Mouse (Mus musculus) intestine, embryonic 16.5 days (tissue): ENCODE data around the gene Gm20388. TPM values are rescaled to one million over a fixed set of nuclear protein-coding genes. Genes with fewer than 3 reads are reported as not detected.

Experiments used
- ATAC-seq: fragments of 200-750 bp; cut with Nextera tagmentation; 2 replicates; pipeline ENCODE4 v1.8.0; 2017; ENCODE audit warnings: moderate TSS enrichment, moderate library complexity
- H3K27ac ChIP-seq: fragments of 300-500 bp; sonication (generic); 2 replicates; pipeline ENCODE4 v1.5.1; 2014; ENCODE audit warnings: mild to moderate bottlenecking, low read length
- H3K27me3 ChIP-seq: fragments of 300-500 bp; sonication (generic); replicated peaks from 2 replicates; pipeline ENCODE4 v1.6.1; 2014; ENCODE audit warnings: low read length, control low read depth, mixed read lengths; ENCODE audit not compliant: control insufficient read depth, insufficient read depth
- H3K36me3 ChIP-seq: fragments of 300-500 bp; sonication (generic); 2 replicates; pipeline ENCODE4 v1.6.1; 2014; ENCODE audit warnings: low read length, control low read depth; ENCODE audit not compliant: control insufficient read depth, insufficient read depth
- H3K4me1 ChIP-seq: fragments of 300-500 bp; sonication (generic); 2 replicates; pipeline ENCODE4 v1.6.1; 2014; ENCODE audit warnings: low read length, control low read depth, mixed read lengths; ENCODE audit not compliant: control insufficient read depth, insufficient read depth
- H3K4me2 ChIP-seq: fragments of 300-500 bp; sonication (generic); 2 replicates; pipeline ENCODE4 v1.6.1; 2014; ENCODE audit warnings: low read depth, low read length, control low read depth
- H3K4me3 ChIP-seq: fragments of 300-500 bp; sonication (generic); 2 replicates; pipeline ENCODE4 v1.5.1; 2014; ENCODE audit warnings: mild to moderate bottlenecking, low read length
- H3K9ac ChIP-seq: fragments of 300-500 bp; sonication (generic); 2 replicates; pipeline ENCODE4 v1.6.1; 2014; ENCODE audit warnings: low read depth, low read length
- H3K9me3 ChIP-seq: fragments of 300-500 bp; sonication (generic); 2 replicates; pipeline ENCODE4 v1.6.1; 2016; ENCODE audit warnings: low read length, control low read depth; ENCODE audit not compliant: control insufficient read depth
- WGBS: fragments of 180-500 bp; shearing (Covaris S2); extraction: QIAGEN DNeasy Blood & Tissue Kit; methylation state at CpG from one replicate; pipeline ENCODE4 v1.1.7; 2014; 5-methylcytosine and 5-hydroxymethylcytosine counted together
- polyA plus RNA-seq: library from polyadenylated mRNA; unstranded; fragments of >200 nt; fragmentation: Nextera tagmentation; extraction: Ambion mirVana; gene quantifications from 2 replicates; pipeline ENCODE4 v1.2.1, GENCODE M21; 2015

The Gm20388 gene
- polyA plus RNA-seq, 1 experiment from 2014 or later = 5.8 TPM

DNA sequence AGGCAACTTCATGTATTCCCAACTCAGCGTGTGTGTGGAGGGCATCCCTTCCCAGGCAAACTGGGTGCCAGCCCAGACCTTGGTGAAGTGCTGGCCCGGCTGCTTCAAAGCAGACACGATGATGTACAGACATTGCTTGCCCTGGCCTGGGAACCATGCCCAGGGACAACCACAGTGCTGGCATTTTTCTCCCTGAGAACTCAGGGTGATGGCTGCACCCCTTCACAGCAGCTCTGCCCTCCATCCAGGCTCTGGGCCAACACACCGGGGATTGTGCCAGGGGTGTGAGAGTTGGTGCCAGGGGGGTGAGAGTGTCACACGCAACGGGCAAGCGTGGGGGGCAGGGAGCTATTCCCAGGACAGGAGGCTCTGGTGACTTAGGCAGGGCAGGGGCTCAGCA is 734.0 kb downstream of the Gm20388 start:
- H3K27ac ChIP-seq = no peak overlapping the region

GRCm38 (mm10) chr8:120647532-120647931 is 736.9 kb downstream of the Gm20388 start, which contains the start of gene 1190005I06Rik:
Gene 1190005I06Rik (minus strand): TSS chr8:120647632.
- H3K4me2 ChIP-seq = no peak within 1 kb of the TSS
- 58% methylated on average over 7 of the region's 7 CpGs for WGBS
- no peaks in the 10 kb centered on the region for H3K4me1 ChIP-seq
- no peak within 1 kb of the TSS for H3K27ac ChIP-seq
- no peaks in the 10 kb centered on the region for H3K27me3 ChIP-seq
- no peak within 1 kb of the TSS for H3K9ac ChIP-seq
- ATAC-seq = no peak
- no peak within 1 kb of the TSS for H3K4me3 ChIP-seq
- H3K36me3 ChIP-seq = no peaks in the 10 kb centered on the region
- no peaks in the 10 kb centered on the region for H3K9me3 ChIP-seq

More for the DNA sequence above, 734.0 kb downstream of the Gm20388 start:
- Histone ChIP-seq H3K4me2 (no peak overlapping the region), H3K27me3 (no peaks in the 10 kb centered on the region), H3K9ac (no peak overlapping the region), H3K9me3 (no peaks in the 10 kb centered on the region), H3K4me3 (no peak overlapping the region), H3K36me3 (no peaks in the 10 kb centered on the region), H3K4me1 (no peaks in the 10 kb centered on the region)
- 71% methylated on average over 7 of the region's 7 CpGs for WGBS
- ATAC-seq = peak; percentile 22; the same call in 1 of the 2 replicates

GRCm38 (mm10) chr8:120656322-120657052 is 745.8 kb downstream of the Gm20388 start:
- H3K4me3 ChIP-seq = no peak overlapping the region
- no peaks in the 10 kb centered on the region for H3K9me3 ChIP-seq
- no peaks in the 10 kb centered on the region for H3K27me3 ChIP-seq
- H3K4me1 ChIP-seq = peaks cover 5% of the 10 kb centered on the region; the same call in 1 of the 2 replicates
- H3K9ac ChIP-seq = no peak overlapping the region
- WGBS = 77% methylated on average over 7 of the region's 7 CpGs
- ATAC-seq = peak; percentile 78
- no peak overlapping the region for H3K4me2 ChIP-seq
- H3K27ac ChIP-seq = peak overlapping the region; percentile 26; the same call in 1 of the 2 replicates
- peaks cover 3% of the 10 kb centered on the region for H3K36me3 ChIP-seq

DNA sequence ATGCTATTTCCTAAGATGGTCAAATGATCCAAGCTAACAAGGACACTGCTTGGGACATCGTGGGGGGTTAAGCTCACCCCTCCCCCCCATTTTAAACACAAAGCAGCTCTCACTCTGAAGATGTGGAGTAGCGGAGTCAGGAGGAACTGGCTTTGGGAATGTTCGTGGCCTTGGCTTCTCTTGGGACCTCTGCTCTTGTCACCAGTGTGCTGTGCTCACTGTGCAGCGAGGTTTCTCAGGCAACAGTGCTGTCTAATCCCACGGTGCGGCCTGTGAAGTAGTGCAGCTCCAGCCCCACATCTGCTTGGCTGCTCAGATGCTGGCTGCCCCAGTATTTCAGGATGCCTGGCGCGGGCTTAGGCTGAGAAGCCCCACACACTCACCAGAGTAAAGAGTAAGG is 746.8 kb downstream of the Gm20388 start:
- H3K4me1 ChIP-seq = peaks cover 5% of the 10 kb centered on the region; the same call in 1 of the 2 replicates
- no peak for ATAC-seq
- WGBS = 87% methylated on average over 8 of the region's 8 CpGs
- H3K4me3 ChIP-seq = no peak overlapping the region
- no peaks in the 10 kb centered on the region for H3K9me3 ChIP-seq
- no peaks in the 10 kb centered on the region for H3K27me3 ChIP-seq
- no peak overlapping the region for H3K4me2 ChIP-seq
- H3K36me3 ChIP-seq = peaks cover 3% of the 10 kb centered on the region
- no peak overlapping the region for H3K27ac ChIP-seq
- no peak overlapping the region for H3K9ac ChIP-seq

DNA sequence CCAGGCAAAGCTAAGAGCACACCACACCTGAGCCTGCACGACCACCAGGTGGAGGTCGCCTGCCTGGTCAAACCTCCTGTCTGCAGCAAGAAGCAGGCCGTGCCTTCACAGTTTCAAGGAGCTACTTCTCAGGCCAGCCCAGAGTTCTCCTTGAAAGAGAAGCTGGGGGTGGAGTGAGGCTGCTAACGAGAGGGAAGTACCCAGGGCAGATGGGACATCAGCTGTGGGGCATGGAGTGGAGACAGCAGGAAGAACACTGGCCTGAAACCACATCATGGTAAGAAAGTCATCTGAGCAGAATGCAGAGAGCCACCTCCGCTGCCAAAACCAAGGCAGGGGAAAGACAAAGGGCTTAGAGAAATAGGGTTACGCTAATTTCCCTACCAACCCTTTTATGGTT is 753.9 kb downstream of the Gm20388 start:
- WGBS = 86% methylated on average over 6 of the region's 6 CpGs
- ATAC-seq = no peak

DNA sequence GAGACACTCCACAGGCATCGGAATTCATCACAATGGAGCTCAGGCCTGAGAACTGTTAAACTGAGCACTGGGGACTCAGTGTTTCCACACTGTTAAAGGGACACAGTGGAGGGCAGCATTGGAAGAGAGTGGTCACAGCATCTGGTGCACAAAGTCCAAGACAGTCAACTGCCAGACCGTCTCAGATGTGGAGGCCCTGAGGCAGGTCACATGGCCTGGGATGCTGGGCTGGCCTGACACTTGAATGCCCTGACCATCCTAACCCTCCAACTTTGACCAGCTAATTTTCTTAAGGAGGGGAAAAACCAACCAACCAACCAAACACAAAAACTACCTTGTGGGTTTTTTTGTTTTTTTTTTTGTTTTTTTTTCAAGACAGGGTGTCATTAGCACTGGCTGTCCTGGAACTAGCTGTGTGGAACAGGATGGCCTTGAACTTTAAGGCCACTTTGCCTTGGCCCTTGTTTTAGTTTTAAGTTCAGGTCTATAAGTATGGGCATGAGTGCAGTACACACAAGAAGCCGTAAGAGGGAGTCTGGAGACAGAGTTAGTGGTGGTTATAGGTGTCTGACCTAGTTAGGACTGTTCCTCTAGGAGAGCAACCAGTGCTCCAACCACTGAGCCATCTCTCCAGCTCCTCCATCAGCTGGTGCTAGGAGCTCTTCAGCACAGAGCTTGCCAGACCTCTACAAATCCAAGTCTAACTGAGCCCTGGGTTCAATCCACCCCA is 755.2 kb downstream of the Gm20388 start:
- H3K4me1 ChIP-seq = peaks cover 28% of the 10 kb centered on the region
- no peaks in the 10 kb centered on the region for H3K9me3 ChIP-seq
- H3K27me3 ChIP-seq = no peaks in the 10 kb centered on the region
- 0 out of 2 replicates have a peak overlapping the region, but pooled peaks have one; percentile 89 for H3K9ac ChIP-seq
- H3K4me2 ChIP-seq = peak overlapping the region; percentile 80
- no peak overlapping the region for H3K27ac ChIP-seq
- peak overlapping the region; percentile 82; the same call in 1 of the 2 replicates for H3K4me3 ChIP-seq
- no peak for ATAC-seq
- peaks cover 8% of the 10 kb centered on the region for H3K36me3 ChIP-seq
- 75% methylated on average over 3 of the region's 3 CpGs for WGBS

More for the DNA sequence above, 753.9 kb downstream of the Gm20388 start:
- Histone ChIP-seq H3K36me3 (no peaks in the 10 kb centered on the region), H3K9ac (no peak overlapping the region), H3K4me3 (no peak overlapping the region), H3K4me1 (peaks cover 22% of the 10 kb centered on the region), H3K9me3 (no peaks in the 10 kb centered on the region), H3K27me3 (no peaks in the 10 kb centered on the region), H3K4me2 (no peak overlapping the region), H3K27ac (no peak overlapping the region)

GRCm38 (mm10) chr8:120666807-120667470 is 756.3 kb downstream of the Gm20388 start:
- ATAC-seq = no peak
- peaks cover 31% of the 10 kb centered on the region for H3K4me1 ChIP-seq
- peak overlapping the region; percentile 82 for H3K4me3 ChIP-seq
- H3K9ac ChIP-seq = peak overlapping the region; percentile 89
- no peaks in the 10 kb centered on the region for H3K9me3 ChIP-seq
- 5% methylated on average over 17 of the region's 17 CpGs for WGBS
- peak overlapping the region; percentile 79 for H3K27ac ChIP-seq
- no peaks in the 10 kb centered on the region for H3K27me3 ChIP-seq
- H3K36me3 ChIP-seq = peaks cover 12% of the 10 kb centered on the region
- H3K4me2 ChIP-seq = peak overlapping the region; percentile 80

DNA sequence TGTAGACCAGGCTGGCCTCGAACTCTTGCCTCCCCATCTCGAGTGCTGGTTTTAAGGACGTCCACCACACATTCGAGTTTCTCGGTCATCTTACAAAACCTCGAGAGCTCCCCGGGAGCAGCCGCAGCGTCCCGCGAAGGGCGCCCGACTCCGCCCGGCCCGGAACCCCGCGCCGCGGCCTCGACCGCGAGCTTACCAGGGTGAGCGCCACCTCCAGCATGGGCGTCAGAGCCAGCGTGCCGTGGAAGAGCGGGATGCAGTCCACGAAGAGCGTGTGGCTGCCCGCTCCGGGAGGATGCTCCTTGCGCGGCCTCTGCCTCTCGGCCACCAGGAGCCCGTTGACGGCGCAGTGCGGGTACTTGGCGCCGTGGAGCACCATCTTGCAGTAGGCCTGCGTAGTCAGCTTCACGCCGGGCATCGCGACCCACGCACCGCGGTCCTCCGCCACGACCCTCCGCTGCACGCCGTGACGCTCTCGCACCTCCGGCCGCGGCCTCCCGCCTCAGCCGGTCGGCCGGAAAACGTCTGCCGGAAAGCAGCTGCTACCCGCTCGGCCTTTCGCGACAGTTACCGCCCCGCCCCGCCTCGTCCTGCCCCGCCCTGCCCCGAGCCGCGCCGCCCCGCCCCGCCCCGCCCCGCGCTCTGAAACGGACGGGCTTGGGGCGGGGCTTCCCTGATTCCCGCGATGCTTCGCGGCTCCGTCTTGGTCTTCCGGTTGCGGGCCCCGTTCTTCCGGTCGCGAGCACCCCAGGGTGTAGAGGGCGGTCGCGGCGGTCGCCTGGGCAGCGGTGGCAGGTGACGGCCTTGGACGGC is 757.1 kb downstream of the Gm20388 start, which contains the start of the genes Gm27021 and Cox4i1:
Gene Gm27021, minus strand, starts transcription at position 519 of the 813 bp plus-strand sequence.
Gene Cox4i1, plus strand, starts transcription at position 662 of the 813 bp plus-strand sequence.
- H3K36me3 ChIP-seq = peaks cover 19% of the 10 kb centered on the region
- H3K27ac ChIP-seq = peak within 1 kb of the TSS; percentile 87
- under 1% methylated on average over 90 of the region's 105 CpGs for WGBS
- peak within 1 kb of the TSS; percentile 80 for H3K4me2 ChIP-seq
- H3K9ac ChIP-seq = peak within 1 kb of the TSS; percentile 90
- H3K4me3 ChIP-seq = peak within 1 kb of the TSS; percentile 82
- H3K4me1 ChIP-seq = peaks cover 31% of the 10 kb centered on the region
- H3K9me3 ChIP-seq = no peaks in the 10 kb centered on the region
- no peaks in the 10 kb centered on the region for H3K27me3 ChIP-seq
- peak; percentile 94 for ATAC-seq
